Mouse (Mus musculus) lung, adult 18-20 months (tissue): ENCODE results near the gene Ccng1.
"Not testable (repeated sequence)": the region's sequence is repeated elsewhere in the genome, so short reads cannot be mapped to it uniquely, and the experiment has no call there.

ENCODE experiments used
- DNase-seq, 2 experiments: peaks; one replicate each; pipeline ENCODE4 v3.0.0; 2022; ENCODE audit warnings: mixed read lengths in 2 of 2

Ccng1 gene

GRCm38 (mm10) chr11:40718324-40718723, 36.8 kb downstream of the Ccng1 start:
- DNase-seq = no peak

- no peak for DNase-seq
Measured at GRCm38 (mm10) chr11:40715524-40715923, 39.6 kb downstream of the Ccng1 start.

- DNase-seq = no peak
Measured at GRCm38 (mm10) chr11:40713858-40714257, 41.3 kb downstream of the Ccng1 start.

GRCm38 (mm10) chr11:40709899-40710298, 45.2 kb downstream of the Ccng1 start:
- not testable (repeated sequence) for DNase-seq
